Mouse (Mus musculus) midbrain, embryonic 13.5 days (tissue): Measurements from ENCODE around the gene Dtx4. TPM values are rescaled to one million over a fixed set of nuclear protein-coding genes. Genes with fewer than 3 reads are reported as not detected.

Source experiments
- ATAC-seq: fragments of 200-750 bp; cut with Nextera tagmentation; 2 replicates; pipeline ENCODE4 v1.8.0; 2017; ENCODE audit warnings: mild to moderate bottlenecking, moderate TSS enrichment, moderate library complexity
- H3K27ac ChIP-seq: fragments of 300-500 bp; sonication (generic); 2 replicates; pipeline ENCODE4 v1.5.1; 2015; ENCODE audit warnings: inconsistent platforms, mild to moderate bottlenecking, moderate library complexity
- H3K27me3 ChIP-seq: fragments of 300-500 bp; sonication (generic); 2 replicates; pipeline ENCODE4 v1.6.1; 2015; ENCODE audit warnings: mild to moderate bottlenecking, inconsistent platforms
- H3K36me3 ChIP-seq: fragments of 300-500 bp; sonication (generic); 2 replicates; pipeline ENCODE4 v1.6.1; 2015; ENCODE audit warnings: mild to moderate bottlenecking, inconsistent platforms
- H3K4me1 ChIP-seq: fragments of 300-500 bp; sonication (generic); replicated peaks from 2 replicates; pipeline ENCODE4 v1.6.1; 2015; ENCODE audit warnings: inconsistent platforms
- H3K4me2 ChIP-seq: fragments of 300-500 bp; sonication (generic); replicated peaks from 2 replicates; pipeline ENCODE4 v1.6.1; 2015; ENCODE audit warnings: moderate library complexity, mild to moderate bottlenecking, inconsistent platforms
- H3K4me3 ChIP-seq: fragments of 300-500 bp; sonication (generic); replicated peaks from 2 replicates; pipeline ENCODE4 v1.5.1; 2015; ENCODE audit warnings: mild to moderate bottlenecking, inconsistent platforms
- H3K9ac ChIP-seq: fragments of 300-500 bp; sonication (generic); replicated peaks from 2 replicates; pipeline ENCODE4 v1.6.1; 2015; ENCODE audit warnings: mild to moderate bottlenecking, inconsistent platforms
- H3K9me3 ChIP-seq: fragments of 300-500 bp; sonication (generic); 2 replicates; pipeline ENCODE4 v1.6.1; 2016; ENCODE audit warnings: mild to moderate bottlenecking, inconsistent platforms
- WGBS: fragments of 180-500 bp; shearing (Covaris S2); methylation state at CpG from one replicate; pipeline ENCODE4 v1.1.7; 2015; 5-methylcytosine and 5-hydroxymethylcytosine counted together
- polyA plus RNA-seq: library from polyadenylated mRNA; unstranded; fragments of >200 nt; fragmentation: Nextera tagmentation; extraction: Ambion mirVana; gene quantifications from 2 replicates; pipeline ENCODE4 v1.2.1, GENCODE M21; 2015

Dtx4 gene
- polyA plus RNA-seq, 1 experiment from 2014 or later: 40.7 TPM

DNA sequence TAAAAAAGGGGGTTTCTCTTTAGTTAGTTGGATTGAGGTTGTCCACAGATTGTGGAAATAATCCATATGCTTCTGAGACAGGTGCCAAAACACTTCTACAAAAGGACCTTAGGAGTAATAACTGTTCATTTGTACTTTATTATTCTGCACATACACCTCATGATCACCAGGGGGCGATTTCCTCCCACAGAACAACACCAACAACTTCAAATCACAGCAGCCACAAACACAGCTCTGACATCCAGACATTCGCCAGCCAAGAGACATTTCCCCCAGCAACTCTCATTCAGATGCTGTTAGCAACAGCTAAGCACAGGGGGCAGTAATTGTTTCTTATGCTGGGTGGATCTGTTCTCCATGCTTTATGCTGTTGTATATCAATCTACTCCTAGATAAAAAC, 68.2 kb downstream of the Dtx4 start:
- no peaks in the 10 kb centered on the region for H3K27me3 ChIP-seq
- H3K4me1 ChIP-seq: no peaks in the 10 kb centered on the region
- no peaks in the 10 kb centered on the region for H3K36me3 ChIP-seq
- H3K9ac ChIP-seq: no peak overlapping the region
- ATAC-seq: peak; percentile 65; the same call in 1 of the 2 replicates
- no peak overlapping the region for H3K27ac ChIP-seq
- no peaks in the 10 kb centered on the region for H3K9me3 ChIP-seq
- 3% methylated on average over 2 of the region's 2 CpGs for WGBS
- H3K4me2 ChIP-seq: no peak overlapping the region
- no peak overlapping the region for H3K4me3 ChIP-seq

GRCm38 (mm10) chr19:12427605-12428004, 73.6 kb downstream of the Dtx4 start, which contains the start of gene Pfpl:
Pfpl (plus strand) TSS chr19:12427905.
- WGBS: 93% methylated on average over 6 of the region's 6 CpGs
- Histone ChIP-seq H3K4me1 (no peaks in the 10 kb centered on the region), H3K9ac (no peak within 1 kb of the TSS), H3K9me3 (no peaks in the 10 kb centered on the region), H3K4me3 (no peak within 1 kb of the TSS), H3K36me3 (no peaks in the 10 kb centered on the region), H3K27me3 (no peaks in the 10 kb centered on the region), H3K4me2 (no peak within 1 kb of the TSS), H3K27ac (no peak within 1 kb of the TSS)
- ATAC-seq: no peak

DNA sequence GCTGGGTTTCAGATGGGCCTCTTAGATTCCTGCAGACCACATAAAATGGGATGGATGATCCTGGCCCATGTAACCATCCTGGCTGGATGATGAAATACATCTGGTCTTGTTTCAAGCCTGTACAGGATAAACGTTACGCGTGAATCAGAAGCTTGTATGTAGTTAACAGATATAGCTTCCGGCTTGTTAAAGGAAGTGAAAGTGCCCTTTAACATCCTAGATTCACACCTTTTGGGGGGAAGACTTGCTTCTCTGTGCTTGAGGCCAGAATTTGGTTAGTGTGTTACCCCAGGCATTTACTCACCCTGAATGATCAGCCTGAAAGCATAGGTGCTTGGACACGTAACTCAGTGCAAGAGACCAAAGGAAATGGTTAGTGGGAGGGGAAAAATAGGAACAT, 74.2 kb downstream of the Dtx4 start:
- no peak overlapping the region for H3K4me2 ChIP-seq
- ATAC-seq: no peak
- WGBS: 97% methylated on average over 5 of the region's 5 CpGs
- no peak overlapping the region for H3K4me3 ChIP-seq
- H3K9ac ChIP-seq: no peak overlapping the region
- no peaks in the 10 kb centered on the region for H3K4me1 ChIP-seq
- no peak overlapping the region for H3K27ac ChIP-seq
- no peaks in the 10 kb centered on the region for H3K27me3 ChIP-seq
- H3K36me3 ChIP-seq: no peaks in the 10 kb centered on the region
- no peaks in the 10 kb centered on the region for H3K9me3 ChIP-seq

DNA sequence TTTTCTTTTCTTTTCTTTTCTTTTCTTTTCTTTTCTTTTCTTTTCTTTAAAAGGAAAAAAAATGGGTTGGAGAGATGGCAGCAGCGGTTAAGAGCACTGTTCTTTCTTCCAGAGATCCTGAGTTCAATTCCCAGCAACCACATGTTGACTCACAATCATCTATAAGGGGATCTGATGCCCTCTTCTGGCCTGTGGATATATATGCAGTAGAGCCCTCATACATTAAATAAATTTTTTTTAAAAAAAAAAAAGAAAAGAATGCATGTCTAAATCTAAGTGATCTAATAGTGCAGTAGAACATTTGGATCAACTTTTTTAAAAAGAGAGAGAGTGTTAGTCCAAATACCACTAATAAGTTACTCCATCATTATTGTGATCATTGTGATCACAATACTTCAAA, 79.6 kb downstream of the Dtx4 start:
- Histone ChIP-seq H3K4me2 (no peak overlapping the region), H3K9ac (no peak overlapping the region), H3K27ac (no peak overlapping the region), H3K27me3 (no peaks in the 10 kb centered on the region), H3K4me3 (no peak overlapping the region), H3K4me1 (no peaks in the 10 kb centered on the region), H3K36me3 (no peaks in the 10 kb centered on the region), H3K9me3 (no peaks in the 10 kb centered on the region)
- ATAC-seq: no peak
- WGBS: 94% methylated on average over 1 of the region's 1 CpGs

DNA sequence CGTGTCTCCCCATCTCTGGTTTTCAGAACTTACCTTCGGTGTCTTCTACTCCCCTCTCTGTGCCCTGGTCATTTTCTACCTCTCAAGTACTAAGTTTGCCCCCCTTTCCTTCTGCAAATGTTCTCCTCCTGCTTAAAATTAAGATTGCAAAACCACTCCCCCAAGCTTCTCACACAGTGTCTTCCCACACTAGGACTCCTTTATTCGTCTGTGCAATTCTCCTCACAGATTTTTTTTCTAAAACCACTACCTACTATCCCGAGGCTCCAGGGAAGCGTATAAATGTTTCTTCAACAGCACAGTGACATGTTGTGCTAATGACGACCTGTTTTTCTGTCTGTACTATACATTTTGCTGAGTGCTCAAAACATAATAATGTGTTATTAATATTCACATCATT, 80.7 kb downstream of the Dtx4 start:
- no peak overlapping the region for H3K9ac ChIP-seq
- 84% methylated on average over 6 of the region's 6 CpGs for WGBS
- ATAC-seq: no peak
- H3K4me3 ChIP-seq: no peak overlapping the region
- H3K9me3 ChIP-seq: no peaks in the 10 kb centered on the region
- no peak overlapping the region for H3K4me2 ChIP-seq
- H3K36me3 ChIP-seq: no peaks in the 10 kb centered on the region
- no peaks in the 10 kb centered on the region for H3K4me1 ChIP-seq
- no peak overlapping the region for H3K27ac ChIP-seq
- H3K27me3 ChIP-seq: no peaks in the 10 kb centered on the region

DNA sequence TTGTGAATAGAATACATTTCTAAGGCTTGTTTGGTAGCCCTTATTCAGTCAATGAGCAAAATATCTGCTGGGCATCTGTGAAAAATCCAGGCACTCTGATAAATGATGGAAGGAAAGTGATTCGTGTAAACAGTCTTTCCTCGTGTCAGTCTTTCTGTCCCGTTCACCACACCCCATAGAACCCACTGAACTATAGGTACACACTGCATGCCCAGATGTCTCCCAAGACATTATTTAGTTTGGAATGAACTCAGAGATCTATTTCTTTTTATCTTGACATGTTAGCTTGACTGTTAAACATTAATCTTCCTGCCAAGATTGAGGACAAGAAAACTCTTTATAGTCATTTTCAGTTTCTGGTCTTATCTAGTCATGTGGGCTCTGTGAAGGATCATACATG, 82.9 kb downstream of the Dtx4 start:
- H3K36me3 ChIP-seq: no peaks in the 10 kb centered on the region
- no peaks in the 10 kb centered on the region for H3K9me3 ChIP-seq
- 89% methylated on average over 3 of the region's 3 CpGs for WGBS
- no peaks in the 10 kb centered on the region for H3K4me1 ChIP-seq
- H3K4me2 ChIP-seq: no peak overlapping the region
- no peaks in the 10 kb centered on the region for H3K27me3 ChIP-seq
- no peak overlapping the region for H3K9ac ChIP-seq
- H3K27ac ChIP-seq: no peak overlapping the region
- no peak overlapping the region for H3K4me3 ChIP-seq
- no peak for ATAC-seq

DNA sequence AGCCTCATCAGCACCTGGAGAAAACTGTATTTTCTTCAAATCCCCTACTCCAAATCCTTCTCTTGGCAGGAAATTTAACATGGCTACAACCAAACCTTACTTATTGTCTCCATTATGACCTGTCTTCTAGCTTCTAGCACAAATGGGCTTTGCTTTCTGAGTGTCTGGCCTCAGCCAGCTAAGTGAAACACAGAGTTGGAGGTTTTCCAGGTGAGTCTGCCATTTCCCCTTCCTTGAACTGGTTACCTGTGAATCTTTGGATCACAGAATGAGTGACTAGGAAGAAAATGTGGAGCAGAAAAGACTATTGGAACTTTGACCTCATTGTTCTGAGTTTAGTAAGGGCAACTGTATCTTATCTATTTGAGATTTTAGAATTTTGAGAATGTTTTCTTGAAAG, 83.9 kb downstream of the Dtx4 start, which contains the start of gene Olfr1441:
Gene Olfr1441, plus strand, starts transcription at position 73 of the 400 bp plus-strand sequence.
- Histone ChIP-seq H3K4me2 (no peak within 1 kb of the TSS), H3K27ac (no peak within 1 kb of the TSS), H3K4me1 (no peaks in the 10 kb centered on the region), H3K36me3 (no peaks in the 10 kb centered on the region), H3K9me3 (no peaks in the 10 kb centered on the region), H3K4me3 (no peak within 1 kb of the TSS), H3K9ac (no peak within 1 kb of the TSS), H3K27me3 (no peaks in the 10 kb centered on the region)
- no peak for ATAC-seq

Other genes with a start within 250 kb of the Dtx4 start
- not detected in 2 replicates for gene Olfr235, start 240.4 kb downstream of the Dtx4 start, polyA plus RNA-seq
- not detected in 2 replicates for gene Olfr1434, start 221.6 kb downstream of the Dtx4 start, polyA plus RNA-seq
- not detected in 2 replicates for gene Olfr1436, start 202.3 kb downstream of the Dtx4 start, polyA plus RNA-seq
- gene Olfr1437, start 176.4 kb downstream of the Dtx4 start, polyA plus RNA-seq: not detected in 2 replicates
- not detected in 2 replicates for gene Olfr1438-ps1, start 165.5 kb downstream of the Dtx4 start, polyA plus RNA-seq
- gene Olfr1440, start 114.2 kb downstream of the Dtx4 start, polyA plus RNA-seq: not detected in 2 replicates
- gene Olfr1441, start 84.0 kb downstream of the Dtx4 start, polyA plus RNA-seq: not detected in 2 replicates
- not detected in 2 replicates for gene Pfpl, start 73.5 kb downstream of the Dtx4 start, polyA plus RNA-seq
- gene Mpeg1, start 40.7 kb downstream of the Dtx4 start, polyA plus RNA-seq: 0.54 and 0.57 TPM in 2 replicates
- gene Fam111a, start 44.3 kb upstream of the Dtx4 start, polyA plus RNA-seq: 9.5 TPM in 2 replicates
- not detected in 2 replicates for gene Gm4952, start 98.5 kb upstream of the Dtx4 start, polyA plus RNA-seq
- not detected in 2 replicates for gene Glyat, start 131.9 kb upstream of the Dtx4 start, polyA plus RNA-seq
- not detected in 2 replicates for gene Olfr1442, start 169.0 kb upstream of the Dtx4 start, polyA plus RNA-seq
- not detected in 2 replicates for gene Olfr1443, start 176.7 kb upstream of the Dtx4 start, polyA plus RNA-seq
- not detected in 2 replicates for gene Keg1, start 194.3 kb upstream of the Dtx4 start, polyA plus RNA-seq